Mouse (Mus musculus): ENCODE results near the gene Degs2.

The Degs2 gene

GRCm38 (mm10) chr12:108671541-108671940 lies 30.6 kb downstream of the Degs2 start:
- in situ Hi-C loops (cut with MboI; ENCODE audit: unreplicated experiment in 2 of 2): no loop called here

- in situ Hi-C loops (cut with MboI; ENCODE audit: unreplicated experiment in 2 of 2): no loop called here
Observed at GRCm38 (mm10) chr12:108668606-108669235, 33.4 kb downstream of the Degs2 start.

GRCm38 (mm10) chr12:108657350-108657749 lies 44.8 kb downstream of the Degs2 start:
- in situ Hi-C loops (cut with MboI; ENCODE audit: unreplicated experiment in 2 of 2): loop anchor here (5.0 kb wide), 1 partner anchor 45 kb away; no protein-coding TSS in a partner anchor

GRCm38 (mm10) chr12:108653358-108654335 lies 48.5 kb downstream of the Degs2 start:
- in situ Hi-C loops (cut with MboI; ENCODE audit: unreplicated experiment in 2 of 2): no loop called here

GRCm38 (mm10) chr12:108651053-108651660 lies 51.0 kb downstream of the Degs2 start:
- in situ Hi-C loops (cut with MboI; ENCODE audit: unreplicated experiment in 2 of 2): no loop called here

GRCm38 (mm10) chr12:108647784-108648183 lies 54.3 kb downstream of the Degs2 start:
- in situ Hi-C loops (cut with MboI; ENCODE audit: unreplicated experiment in 2 of 2): loop anchor here in 1 of 2 experiments (25.0 kb wide), 1 partner anchor 460 kb away; the partner anchor contains the start of genes Ccnk and Setd3

GRCm38 (mm10) chr12:108646234-108646633 lies 55.9 kb downstream of the Degs2 start:
- in situ Hi-C loops (cut with MboI; ENCODE audit: unreplicated experiment in 2 of 2): loop anchor here in 1 of 2 experiments (25.0 kb wide), 1 partner anchor 459 kb away; the partner anchor contains the start of genes Ccnk and Setd3

- in situ Hi-C loops (cut with MboI; ENCODE audit: unreplicated experiment in 2 of 2): loop anchor here in 1 of 2 experiments (25.0 kb wide), 1 partner anchor 455 kb away; the partner anchor contains the start of genes Ccnk and Setd3
Observed at GRCm38 (mm10) chr12:108642019-108642418, 60.1 kb downstream of the Degs2 start.

- in situ Hi-C loops (cut with MboI; ENCODE audit: unreplicated experiment in 2 of 2): loop anchor here (10.0 to 25.0 kb wide), 3 partner anchors 436 to 464 kb away; partner anchors contain the start of genes Ccnk (in 2 of the 2) and Setd3 (in 2 of the 2)
Observed at GRCm38 (mm10) chr12:108639126-108639525, 63.0 kb downstream of the Degs2 start.

- in situ Hi-C loops (cut with MboI; ENCODE audit: unreplicated experiment in 2 of 2): loop anchor here (10.0 to 25.0 kb wide), 3 partner anchors 437 to 463 kb away; partner anchors contain the start of genes Ccnk (in 2 of the 2) and Setd3 (in 2 of the 2)
Observed at GRCm38 (mm10) chr12:108637440-108637839, 64.7 kb downstream of the Degs2 start.

GRCm38 (mm10) chr12:108635501-108635900 lies 66.6 kb downstream of the Degs2 start:
- in situ Hi-C loops (cut with MboI; ENCODE audit: unreplicated experiment in 2 of 2): loop anchor here (10.0 to 25.0 kb wide), 3 partner anchors 439 to 461 kb away; partner anchors contain the start of genes Ccnk (in 2 of the 2) and Setd3 (in 2 of the 2)

GRCm38 (mm10) chr12:108634031-108634430 lies 68.1 kb downstream of the Degs2 start:
- in situ Hi-C loops (cut with MboI; ENCODE audit: unreplicated experiment in 2 of 2): loop anchor here (10.0 to 25.0 kb wide), 3 partner anchors 441 to 459 kb away; partner anchors contain the start of genes Ccnk (in 2 of the 2) and Setd3 (in 2 of the 2)

GRCm38 (mm10) chr12:108632501-108632900 lies 69.6 kb downstream of the Degs2 start:
- in situ Hi-C loops (cut with MboI; ENCODE audit: unreplicated experiment in 2 of 2): loop anchor here (10.0 to 25.0 kb wide), 3 partner anchors 442 to 458 kb away; partner anchors contain the start of genes Ccnk (in 2 of the 2) and Setd3 (in 2 of the 2)

- in situ Hi-C loops (cut with MboI; ENCODE audit: unreplicated experiment in 2 of 2): loop anchor here (10.0 to 25.0 kb wide), 3 partner anchors 444 to 456 kb away; partner anchors contain the start of genes Ccnk (in 2 of the 2) and Setd3 (in 2 of the 2)
Observed at GRCm38 (mm10) chr12:108630741-108631688, 71.1 kb downstream of the Degs2 start.

- in situ Hi-C loops (cut with MboI; ENCODE audit: unreplicated experiment in 2 of 2): loop anchor here in 1 of 2 experiments (25.0 kb wide), 1 partner anchor 442 kb away; the partner anchor contains the start of genes Ccnk and Setd3
Observed at GRCm38 (mm10) chr12:108629556-108629955, 72.6 kb downstream of the Degs2 start.
